Mouse (Mus musculus): ENCODE measurements around the gene Zmiz1. TPM values are rescaled to one million over a fixed set of nuclear protein-coding genes. Genes with fewer than 3 reads are reported as not detected.

The Zmiz1 gene
- polyA plus RNA-seq, 1 experiment = 27.3 TPM

GRCm38 (mm10) chr14:25611815-25612698, 153.1 kb downstream of the Zmiz1 start:
- no peak overlapping the region for H3ac ChIP-seq (ENCODE audit: control insufficient read depth, insufficient read length, low read depth)
- H3K4me3 ChIP-seq (ENCODE audit: insufficient read depth, poor library complexity, severe bottlenecking) = no peak overlapping the region
- no peak for TF ChIP-seq CTCF (IDR thresholded peaks at IDR 0.05; ENCODE audit: control insufficient read depth, insufficient read depth, insufficient read length)
- TF ChIP-seq USF1 (IDR thresholded peaks at IDR 0.05; ENCODE audit: low read depth) = no peak
- TF ChIP-seq CEBPB (IDR thresholded peaks at IDR 0.05; ENCODE audit: low read depth) = no peak
- no peak for TF ChIP-seq MYOG (IDR thresholded peaks at IDR 0.05; ENCODE audit: control insufficient read depth, extremely low read depth, insufficient read length)
- TF ChIP-seq MAX (IDR thresholded peaks at IDR 0.05) = no peak
- TF ChIP-seq MYOD1 (IDR thresholded peaks at IDR 0.05; ENCODE audit: control insufficient read depth, insufficient read length, low read depth) = no peak
- peaks cover 3% of the 10 kb centered on the region for H3K36me3 ChIP-seq (ENCODE audit: control insufficient read depth, insufficient read depth)
- no peaks in the 10 kb centered on the region for H3K27me3 ChIP-seq (ENCODE audit: control insufficient read depth, insufficient read depth, insufficient read length)
- H3K79me3 ChIP-seq (ENCODE audit: low read depth) = peaks cover 11% of the 10 kb centered on the region
- H3K79me2 ChIP-seq (ENCODE audit: control insufficient read depth, insufficient read depth) = peaks cover 47% of the 10 kb centered on the region

- Histone ChIP-seq H3K27me3 (ENCODE audit: control insufficient read depth, insufficient read depth, insufficient read length) (no peaks in the 10 kb centered on the region), H3K36me3 (ENCODE audit: control insufficient read depth, insufficient read depth) (peaks cover 20% of the 10 kb centered on the region), H3K79me2 (ENCODE audit: control insufficient read depth, insufficient read depth) (peaks cover 33% of the 10 kb centered on the region), H3K4me3 (ENCODE audit: insufficient read depth, poor library complexity, severe bottlenecking) (no peak overlapping the region), H3K79me3 (ENCODE audit: low read depth) (peaks cover 12% of the 10 kb centered on the region), H3ac (ENCODE audit: control insufficient read depth, insufficient read length, low read depth) (no peak overlapping the region)
- TF ChIP-seq CEBPB (IDR thresholded peaks at IDR 0.05; ENCODE audit: low read depth) (no peak), USF1 (IDR thresholded peaks at IDR 0.05; ENCODE audit: low read depth) (no peak), FOSL1 (IDR thresholded peaks at IDR 0.05; ENCODE audit: insufficient read depth, low read length, poor library complexity, severe bottlenecking) (no peak), CTCF (IDR thresholded peaks at IDR 0.05; ENCODE audit: control insufficient read depth, insufficient read depth, insufficient read length) (no peak), MAX (IDR thresholded peaks at IDR 0.05) (no peak), MYOG (IDR thresholded peaks at IDR 0.05; ENCODE audit: control insufficient read depth, extremely low read depth, insufficient read length) (no peak), MYOD1 (IDR thresholded peaks at IDR 0.05; ENCODE audit: control insufficient read depth, insufficient read length, low read depth) (no peak)
Observed at GRCm38 (mm10) chr14:25613942-25614575, 155.1 kb downstream of the Zmiz1 start.

GRCm38 (mm10) chr14:25614684-25615083, 155.7 kb downstream of the Zmiz1 start:
- no peaks in the 10 kb centered on the region for H3K27me3 ChIP-seq (ENCODE audit: control insufficient read depth, insufficient read depth, insufficient read length)
- peaks cover 20% of the 10 kb centered on the region for H3K36me3 ChIP-seq (ENCODE audit: control insufficient read depth, insufficient read depth)
- peaks cover 27% of the 10 kb centered on the region for H3K79me2 ChIP-seq (ENCODE audit: control insufficient read depth, insufficient read depth)
- no peak overlapping the region for H3ac ChIP-seq (ENCODE audit: control insufficient read depth, insufficient read length, low read depth)
- TF ChIP-seq MYOG (IDR thresholded peaks at IDR 0.05; ENCODE audit: control insufficient read depth, extremely low read depth, insufficient read length) (no peak), MYOD1 (IDR thresholded peaks at IDR 0.05; ENCODE audit: control insufficient read depth, insufficient read length, low read depth) (no peak), CTCF (IDR thresholded peaks at IDR 0.05; ENCODE audit: control insufficient read depth, insufficient read depth, insufficient read length) (no peak), MAX (IDR thresholded peaks at IDR 0.05) (no peak), FOSL1 (IDR thresholded peaks at IDR 0.05; ENCODE audit: insufficient read depth, low read length, poor library complexity, severe bottlenecking) (no peak), USF1 (IDR thresholded peaks at IDR 0.05; ENCODE audit: low read depth) (no peak), CEBPB (IDR thresholded peaks at IDR 0.05; ENCODE audit: low read depth) (no peak)
- H3K79me3 ChIP-seq (ENCODE audit: low read depth) = peaks cover 12% of the 10 kb centered on the region
- no peak overlapping the region for H3K4me3 ChIP-seq (ENCODE audit: insufficient read depth, poor library complexity, severe bottlenecking)

GRCm38 (mm10) chr14:25615602-25616001, 156.6 kb downstream of the Zmiz1 start:
- Histone ChIP-seq H3K4me3 (ENCODE audit: insufficient read depth, poor library complexity, severe bottlenecking) (no peak overlapping the region), H3K79me2 (ENCODE audit: control insufficient read depth, insufficient read depth) (peaks cover 18% of the 10 kb centered on the region), H3ac (ENCODE audit: control insufficient read depth, insufficient read length, low read depth) (no peak overlapping the region), H3K79me3 (ENCODE audit: low read depth) (peaks cover 7% of the 10 kb centered on the region), H3K27me3 (ENCODE audit: control insufficient read depth, insufficient read depth, insufficient read length) (no peaks in the 10 kb centered on the region), H3K36me3 (ENCODE audit: control insufficient read depth, insufficient read depth) (peaks cover 20% of the 10 kb centered on the region)
- no peak for TF ChIP-seq CTCF (IDR thresholded peaks at IDR 0.05; ENCODE audit: control insufficient read depth, insufficient read depth, insufficient read length)
- no peak for TF ChIP-seq CEBPB (IDR thresholded peaks at IDR 0.05; ENCODE audit: low read depth)
- no peak for TF ChIP-seq MYOG (IDR thresholded peaks at IDR 0.05; ENCODE audit: control insufficient read depth, extremely low read depth, insufficient read length)
- TF ChIP-seq MAX (IDR thresholded peaks at IDR 0.05) = no peak
- TF ChIP-seq USF1 (IDR thresholded peaks at IDR 0.05; ENCODE audit: low read depth) = no peak
- no peak for TF ChIP-seq FOSL1 (IDR thresholded peaks at IDR 0.05; ENCODE audit: insufficient read depth, low read length, poor library complexity, severe bottlenecking)
- no peak for TF ChIP-seq MYOD1 (IDR thresholded peaks at IDR 0.05; ENCODE audit: control insufficient read depth, insufficient read length, low read depth)

GRCm38 (mm10) chr14:25616009-25616723, 157.2 kb downstream of the Zmiz1 start:
- Histone ChIP-seq H3K79me3 (ENCODE audit: low read depth) (peaks cover 7% of the 10 kb centered on the region), H3K79me2 (ENCODE audit: control insufficient read depth, insufficient read depth) (peaks cover 12% of the 10 kb centered on the region), H3K36me3 (ENCODE audit: control insufficient read depth, insufficient read depth) (peaks cover 20% of the 10 kb centered on the region), H3K27me3 (ENCODE audit: control insufficient read depth, insufficient read depth, insufficient read length) (no peaks in the 10 kb centered on the region), H3ac (ENCODE audit: control insufficient read depth, insufficient read length, low read depth) (no peak overlapping the region), H3K4me3 (ENCODE audit: insufficient read depth, poor library complexity, severe bottlenecking) (no peak overlapping the region)
- TF ChIP-seq MYOG (IDR thresholded peaks at IDR 0.05; ENCODE audit: control insufficient read depth, extremely low read depth, insufficient read length) (no peak), CEBPB (IDR thresholded peaks at IDR 0.05; ENCODE audit: low read depth) (no peak), CTCF (IDR thresholded peaks at IDR 0.05; ENCODE audit: control insufficient read depth, insufficient read depth, insufficient read length) (no peak), MYOD1 (IDR thresholded peaks at IDR 0.05; ENCODE audit: control insufficient read depth, insufficient read length, low read depth) (no peak), FOSL1 (IDR thresholded peaks at IDR 0.05; ENCODE audit: insufficient read depth, low read length, poor library complexity, severe bottlenecking) (no peak), MAX (IDR thresholded peaks at IDR 0.05) (no peak), USF1 (IDR thresholded peaks at IDR 0.05; ENCODE audit: low read depth) (no peak)

Measured in C2C12 (cell line).